Mouse (Mus musculus) heart, postnatal 0 days (tissue): ENCODE data around the gene Hs2st1. TPM values are rescaled to one million over a fixed set of nuclear protein-coding genes. Genes with fewer than 3 reads are reported as not detected.
A peak's percentile ranks its signal among the peaks of the same experiment; 100 is the strongest.

Source experiments
- ATAC-seq: fragments of 200-750 bp; cut with Nextera tagmentation; 2 replicates; pipeline ENCODE4 v1.8.0; 2017; ENCODE audit warnings: low read depth, moderate number of reproducible peaks, moderate library complexity; ENCODE audit not compliant: insufficient read depth
- DNase-seq: peaks from one replicate; pipeline ENCODE4 v3.0.0-alpha.2; 2016; ENCODE audit warnings: low spot score
- H3K27ac ChIP-seq: fragments of 300-500 bp; sonication (generic); 2 replicates; pipeline ENCODE4 v1.5.1; 2014; ENCODE audit warnings: low read depth, mild to moderate bottlenecking
- H3K27me3 ChIP-seq: fragments of 300-500 bp; sonication (generic); 2 replicates; pipeline ENCODE4 v1.6.1; 2014; ENCODE audit warnings: low read length, mixed read lengths; ENCODE audit not compliant: control insufficient read depth, insufficient read depth
- H3K36me3 ChIP-seq: fragments of 300-500 bp; sonication (generic); replicated peaks from 2 replicates; pipeline ENCODE4 v1.6.1; 2014; ENCODE audit warnings: low read length, mixed read lengths; ENCODE audit not compliant: control insufficient read depth, insufficient read depth
- H3K4me1 ChIP-seq: fragments of 300-500 bp; sonication (generic); 2 replicates; pipeline ENCODE4 v1.6.1; 2014; ENCODE audit warnings: antibody characterized with exemption; ENCODE audit not compliant: control insufficient read depth, insufficient read depth
- H3K4me2 ChIP-seq: fragments of 300-500 bp; sonication (generic); 2 replicates; pipeline ENCODE4 v1.6.1; 2014; ENCODE audit warnings: low read depth, mild to moderate bottlenecking, low read length, moderate library complexity
- H3K4me3 ChIP-seq: fragments of 300-500 bp; sonication (generic); 2 replicates; pipeline ENCODE4 v1.5.1; 2014; ENCODE audit warnings: low read depth, low read length
- H3K9ac ChIP-seq: fragments of 300-500 bp; sonication (generic); replicated peaks from 2 replicates; pipeline ENCODE4 v1.6.1; 2014; ENCODE audit warnings: low read depth, low read length, mixed read lengths
- H3K9me3 ChIP-seq: fragments of 300-500 bp; sonication (generic); replicated peaks from 2 replicates; pipeline ENCODE4 v1.6.1; 2016; ENCODE audit warnings: low read length; ENCODE audit not compliant: control insufficient read depth
- CTCF ChIP-seq: IDR thresholded peaks from 2 replicates; pipeline ENCODE4 v1.5.1; 2016; ENCODE audit warnings: antibody characterized with exemption, control low read depth, low read depth
- EP300 ChIP-seq: IDR thresholded peaks from 2 replicates; pipeline ENCODE4 v1.6.1; 2016; ENCODE audit warnings: antibody characterized with exemption, low read depth
- WGBS: fragments of 180-500 bp; shearing (Covaris S2); extraction: QIAGEN DNeasy Blood & Tissue Kit; methylation state at CpG from one replicate; pipeline ENCODE4 v1.1.7; 2014; 5-methylcytosine and 5-hydroxymethylcytosine counted together
- polyA plus RNA-seq: library from polyadenylated mRNA; unstranded; fragments of >200 nt; fragmentation: Nextera tagmentation; extraction: Ambion mirVana; gene quantifications from 2 replicates; pipeline ENCODE4 v1.2.1, GENCODE M21; 2015
- total RNA-seq: library from RNA; depleted of rRNA; stranded (reverse); fragments of >200 nt; gene quantifications from 2 replicates; pipeline ENCODE4 v1.2.3, GENCODE M21; 2014; ENCODE audit warnings: low replicate concordance

Gene Hs2st1
- total and polyA plus RNA-seq, 2 experiments from 2014 or later: 3.5 to 9.0 TPM

GRCm38 (mm10) chr3:144614277-144614676 is 44.3 kb upstream of the Hs2st1 start:
- Histone ChIP-seq H3K4me3 (no peak overlapping the region), H3K36me3 (no peaks in the 10 kb centered on the region), H3K9ac (no peak overlapping the region), H3K27ac (no peak overlapping the region), H3K27me3 (no peaks in the 10 kb centered on the region), H3K4me2 (no peak overlapping the region), H3K4me1 (peaks cover 11% of the 10 kb centered on the region; the same call in 1 of the 2 replicates), H3K9me3 (no peaks in the 10 kb centered on the region)
- no peak for TF ChIP-seq CTCF
- no peak for TF ChIP-seq EP300
- ATAC-seq (no peak), DNase-seq (no peak)
- 72% methylated on average over 6 of the region's 6 CpGs for WGBS

DNA sequence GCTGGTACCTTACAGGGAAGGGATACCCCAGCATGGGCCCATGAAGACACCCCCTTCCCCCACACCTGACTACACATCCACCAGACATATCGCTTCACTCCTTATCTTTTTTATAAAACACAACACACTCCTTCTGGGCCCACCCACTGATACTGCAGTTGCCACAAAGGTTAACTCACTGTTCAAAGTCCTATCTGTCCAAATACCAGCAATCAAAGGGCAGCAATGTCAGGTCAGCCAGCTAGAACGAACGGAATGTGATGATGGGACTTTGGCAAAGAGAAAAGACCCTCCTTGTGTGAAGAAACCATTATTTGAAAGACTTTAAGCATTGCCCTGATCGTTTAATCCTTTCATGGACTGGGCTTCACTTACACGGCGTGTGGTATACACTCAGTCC is 42.4 kb upstream of the Hs2st1 start:
- Histone ChIP-seq H3K27ac (no peak overlapping the region), H3K4me1 (peaks cover 6% of the 10 kb centered on the region; the same call in 1 of the 2 replicates), H3K9ac (no peak overlapping the region), H3K9me3 (no peaks in the 10 kb centered on the region), H3K36me3 (no peaks in the 10 kb centered on the region), H3K27me3 (no peaks in the 10 kb centered on the region), H3K4me3 (no peak overlapping the region), H3K4me2 (no peak overlapping the region)
- DNase-seq (no peak), ATAC-seq (no peak)
- WGBS: 57% methylated on average over 6 of the region's 6 CpGs
- no peak for TF ChIP-seq CTCF
- TF ChIP-seq EP300: no peak

DNA sequence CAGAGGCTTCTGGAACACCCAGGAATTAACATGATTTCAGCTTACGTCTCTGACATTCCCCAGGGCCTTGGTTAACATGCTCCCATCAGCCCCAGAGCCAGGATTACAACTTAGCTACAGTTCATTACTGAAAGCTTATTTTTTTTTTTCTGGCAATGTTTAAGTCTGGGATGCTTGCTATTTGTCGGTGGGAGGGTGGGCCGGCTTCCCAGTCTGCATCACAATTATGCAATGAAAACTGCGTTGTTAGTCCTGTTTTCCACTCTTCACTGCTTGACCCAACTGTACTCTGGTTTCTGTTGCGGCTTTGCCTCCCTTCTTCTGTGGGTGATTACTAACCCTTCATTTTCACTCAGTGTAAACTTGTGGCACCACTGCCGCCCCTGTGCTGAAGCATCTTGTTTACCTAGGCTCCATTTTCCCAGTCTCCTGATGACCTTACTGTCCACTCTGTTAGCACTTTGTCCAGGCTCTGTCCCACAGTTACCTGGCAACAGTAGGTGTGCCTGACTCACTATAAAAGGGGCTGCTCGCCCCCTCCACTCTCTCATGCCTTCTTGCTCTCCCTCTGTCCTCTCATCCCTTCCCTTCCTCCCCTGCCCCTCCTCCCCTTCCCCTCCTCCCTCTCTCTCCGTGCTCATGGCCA is 41.8 kb upstream of the Hs2st1 start:
- H3K4me2 ChIP-seq: no peak overlapping the region
- peak; percentile 13 for DNase-seq
- TF ChIP-seq EP300: no peak
- no peak for TF ChIP-seq CTCF
- no peak overlapping the region for H3K4me3 ChIP-seq
- no peak overlapping the region for H3K9ac ChIP-seq
- no peaks in the 10 kb centered on the region for H3K9me3 ChIP-seq
- peak; percentile 29; the same call in 1 of the 2 replicates for ATAC-seq
- no peaks in the 10 kb centered on the region for H3K36me3 ChIP-seq
- no peaks in the 10 kb centered on the region for H3K27me3 ChIP-seq
- 64% methylated on average over 8 of the region's 8 CpGs for WGBS
- H3K27ac ChIP-seq: peak overlapping the region; percentile 37
- peaks cover 6% of the 10 kb centered on the region; the same call in 1 of the 2 replicates for H3K4me1 ChIP-seq

GRCm38 (mm10) chr3:144610759-144611158 is 40.8 kb upstream of the Hs2st1 start:
- no peak overlapping the region for H3K27ac ChIP-seq
- WGBS: 71% methylated on average over 5 of the region's 5 CpGs
- H3K4me2 ChIP-seq: no peak overlapping the region
- H3K9me3 ChIP-seq: no peaks in the 10 kb centered on the region
- no peak for TF ChIP-seq EP300
- TF ChIP-seq CTCF: no peak
- no peaks in the 10 kb centered on the region for H3K36me3 ChIP-seq
- H3K27me3 ChIP-seq: no peaks in the 10 kb centered on the region
- no peak overlapping the region for H3K4me3 ChIP-seq
- ATAC-seq (no peak), DNase-seq (no peak)
- no peak overlapping the region for H3K9ac ChIP-seq
- H3K4me1 ChIP-seq: peaks cover 6% of the 10 kb centered on the region; the same call in 1 of the 2 replicates

DNA sequence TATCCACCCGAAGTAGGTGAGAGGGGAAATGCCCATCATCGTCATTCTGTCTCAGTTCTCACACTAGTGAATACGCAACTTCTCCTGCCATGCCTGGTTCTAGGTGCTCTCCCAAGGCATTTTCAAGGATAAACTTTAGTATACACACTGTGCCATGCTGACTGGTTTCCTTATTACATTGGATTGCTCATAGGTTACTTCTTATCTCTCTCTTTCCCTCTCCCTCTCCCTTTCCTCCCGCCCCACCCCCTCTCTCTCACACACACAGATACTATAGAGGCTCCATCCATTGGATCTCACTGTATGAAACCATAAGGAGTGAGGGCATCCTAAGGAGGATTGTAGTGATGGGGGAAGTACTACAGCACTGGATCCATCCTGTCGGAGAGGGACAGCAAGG is 38.1 kb upstream of the Hs2st1 start:
- no peaks in the 10 kb centered on the region for H3K27me3 ChIP-seq
- H3K9ac ChIP-seq: no peak overlapping the region
- TF ChIP-seq CTCF (no peak), EP300 (no peak)
- ATAC-seq (no peak), DNase-seq (no peak)
- WGBS: 90% methylated on average over 5 of the region's 5 CpGs
- peaks cover 18% of the 10 kb centered on the region; the same call in 1 of the 2 replicates for H3K4me1 ChIP-seq
- no peak overlapping the region for H3K4me3 ChIP-seq
- no peak overlapping the region for H3K4me2 ChIP-seq
- no peak overlapping the region for H3K27ac ChIP-seq
- no peaks in the 10 kb centered on the region for H3K36me3 ChIP-seq
- no peaks in the 10 kb centered on the region for H3K9me3 ChIP-seq

DNA sequence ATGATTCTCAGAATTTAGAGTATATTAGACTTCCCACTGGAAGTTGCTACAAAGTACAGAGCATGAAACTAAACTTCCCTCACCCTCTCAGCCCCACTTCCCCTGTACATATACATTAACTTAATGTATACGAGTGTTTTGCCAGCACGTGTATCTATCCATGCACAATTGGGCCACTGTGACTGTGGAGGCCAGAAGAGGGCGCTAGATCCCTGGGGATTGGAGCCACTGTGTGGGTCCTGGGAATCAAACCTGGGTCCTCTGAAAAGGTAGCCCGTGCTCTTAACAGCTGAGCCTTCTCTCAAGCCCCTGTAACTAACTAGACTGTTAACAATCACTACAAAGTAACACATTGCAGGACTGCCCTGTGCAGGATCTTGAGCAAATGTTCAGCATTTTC is 36.5 kb upstream of the Hs2st1 start:
- H3K4me1 ChIP-seq: 0 out of 2 replicates have a peak, but pooled peaks cover 14% of the 10 kb centered on the region
- no peak overlapping the region for H3K9ac ChIP-seq
- no peaks in the 10 kb centered on the region for H3K27me3 ChIP-seq
- H3K9me3 ChIP-seq: no peaks in the 10 kb centered on the region
- no peak overlapping the region for H3K27ac ChIP-seq
- H3K36me3 ChIP-seq: no peaks in the 10 kb centered on the region
- ATAC-seq (no peak), DNase-seq (no peak)
- TF ChIP-seq CTCF (peak; percentile 15; the same call in 1 of the 2 replicates), EP300 (no peak)
- WGBS: 74% methylated on average over 4 of the region's 4 CpGs
- H3K4me3 ChIP-seq: no peak overlapping the region
- H3K4me2 ChIP-seq: no peak overlapping the region
